Mouse (Mus musculus): ENCODE measurements at regions not wholly inside any gene's neighbourhood (a gene's known extent, or its start where the extent isn't known, plus 50 kb on each side); places are given as distances from the start of the nearest gene placed in this dataset.

DNA sequence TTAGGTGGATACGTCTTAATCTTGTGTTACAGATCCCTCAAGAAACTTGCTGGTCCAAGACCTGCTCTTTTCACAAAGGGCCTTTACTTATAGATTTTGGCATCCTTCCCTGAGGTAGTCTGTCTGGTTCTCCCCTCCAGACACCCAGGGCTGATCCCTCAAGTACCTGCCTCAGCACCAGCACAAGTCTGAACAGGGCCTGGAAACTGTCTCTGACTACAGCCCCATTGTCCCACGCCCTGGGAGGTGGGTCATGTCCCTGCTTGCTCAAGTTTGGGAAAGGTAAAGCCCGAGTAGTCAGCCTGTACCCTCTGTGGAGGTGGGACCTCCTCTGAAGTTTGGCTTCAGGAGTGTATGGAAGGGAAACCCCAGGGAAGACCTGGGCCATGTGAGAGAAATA lies 323.3 kb downstream of the Gm49356 start:
- DNase-seq = no peak

- no peak for DNase-seq
Observed at GRCm38 (mm10) chr15:59214096-59214495, 325.0 kb downstream of the Gm49356 start.

GRCm38 (mm10) chr15:59215239-59215638 lies 326.1 kb downstream of the Gm49356 start:
- DNase-seq = no peak

DNA sequence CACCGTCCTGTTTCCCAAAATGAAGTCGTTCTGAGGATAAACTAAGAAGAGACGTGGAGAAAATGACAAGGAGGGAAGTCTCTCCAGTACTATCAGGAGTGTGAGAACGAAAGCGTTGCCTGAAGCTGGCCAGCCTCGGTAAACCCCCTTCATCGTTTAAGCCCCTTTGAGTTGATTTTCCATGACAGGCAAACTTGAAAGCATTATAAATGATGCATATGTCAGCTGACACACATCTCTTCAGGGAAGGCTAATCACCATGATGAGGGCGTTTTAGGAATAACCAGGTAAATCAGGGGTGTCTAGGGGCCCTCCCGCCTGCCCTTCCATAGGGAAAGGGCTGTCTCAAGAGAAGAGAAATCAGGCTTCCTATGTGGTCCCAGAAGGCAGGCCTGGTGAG lies 328.4 kb downstream of the Gm49356 start:
- DNase-seq = no peak

DNA sequence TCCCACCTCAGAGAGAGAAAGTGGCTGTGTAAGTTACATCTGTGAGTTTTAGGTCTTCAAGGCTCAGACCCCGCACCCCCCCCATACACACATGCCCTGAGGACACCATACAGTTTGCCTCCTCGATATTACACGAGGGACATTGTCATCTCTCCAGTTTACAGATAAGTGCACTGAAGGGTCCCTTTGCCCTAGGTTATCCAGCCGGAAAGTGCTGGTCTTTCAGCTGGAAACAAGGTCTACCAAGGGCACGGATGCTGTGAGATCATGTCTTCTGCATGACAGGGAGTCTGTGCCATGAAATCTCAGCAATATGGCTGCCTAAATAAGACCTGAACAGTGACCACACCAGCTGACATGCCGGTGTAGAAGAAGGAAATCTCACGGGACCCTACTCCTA lies 329.8 kb downstream of the Gm49356 start:
- no peak for DNase-seq

GRCm38 (mm10) chr15:59225637-59226036 lies 336.5 kb downstream of the Gm49356 start:
- no peak for DNase-seq

DNA sequence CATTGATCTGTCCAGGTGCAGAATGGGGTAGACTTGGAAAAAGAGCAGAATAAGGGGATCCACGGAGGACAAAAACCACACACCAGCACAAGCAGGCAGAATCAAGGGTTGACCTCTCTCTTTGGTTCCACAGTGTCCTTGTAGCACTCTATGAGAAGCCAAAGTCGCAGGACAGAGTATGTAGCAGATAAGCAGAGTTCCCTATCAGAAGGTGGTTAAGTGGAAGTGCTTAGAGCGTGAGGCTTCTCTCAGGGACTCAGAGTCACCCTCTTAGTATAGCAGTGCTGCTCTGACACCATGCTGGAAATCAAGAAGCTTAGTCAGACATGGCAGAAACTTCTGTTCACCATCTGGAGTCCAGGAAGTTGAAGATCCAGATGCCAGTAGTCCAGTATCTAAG lies 338.2 kb downstream of the Gm49356 start:
- DNase-seq = no peak

- no peak for DNase-seq
Observed at GRCm38 (mm10) chr15:59230536-59230935, 341.4 kb downstream of the Gm49356 start.

GRCm38 (mm10) chr15:59231703-59232102 lies 342.6 kb downstream of the Gm49356 start:
- DNase-seq = no peak

DNA sequence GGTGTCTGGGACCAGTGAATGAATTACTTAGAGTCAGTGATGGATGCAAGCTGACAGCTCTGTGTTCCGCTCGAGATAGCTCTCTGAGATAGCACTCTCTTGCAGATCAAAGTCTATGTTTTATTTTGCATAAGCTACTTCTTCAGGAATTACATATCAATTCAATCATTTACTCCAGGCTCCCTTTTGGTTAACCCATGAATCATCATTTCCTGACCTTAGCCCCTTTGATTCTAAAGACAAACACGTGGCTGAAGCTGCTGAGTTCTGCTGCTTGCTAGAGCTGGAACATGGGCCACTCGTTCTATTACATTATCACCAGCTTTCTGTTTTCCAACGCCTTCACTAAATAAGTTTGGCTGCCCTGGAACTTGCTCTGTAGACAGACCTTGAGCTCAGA lies 343.2 kb downstream of the Gm49356 start:
- DNase-seq = no peak

GRCm38 (mm10) chr15:59237446-59238161 lies 348.5 kb downstream of the Gm49356 start:
- DNase-seq = no peak

DNA sequence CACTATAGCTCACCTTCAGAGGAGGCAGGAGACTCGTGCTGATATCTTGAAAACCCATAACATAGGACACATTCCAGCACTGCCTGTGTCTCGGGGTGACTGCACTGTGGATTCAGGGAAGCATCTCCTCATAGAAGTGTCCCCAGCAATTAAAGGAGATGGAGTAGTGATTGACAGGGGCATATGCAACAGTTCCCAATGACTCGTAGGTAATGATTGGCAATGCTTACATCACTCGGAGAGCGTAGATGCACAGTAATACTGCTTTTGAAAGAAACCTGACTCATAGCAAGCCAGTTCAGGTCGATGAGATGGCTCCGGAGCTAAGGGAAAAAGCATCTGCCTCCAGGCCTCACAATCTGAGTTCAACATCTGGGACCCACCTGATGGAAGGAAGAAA lies 352.7 kb downstream of the Gm49356 start:
- no peak for DNase-seq

- peak; percentile 51 to 67 for DNase-seq
Observed at GRCm38 (mm10) chr15:59245927-59246649, 357.0 kb downstream of the Gm49356 start.

DNA sequence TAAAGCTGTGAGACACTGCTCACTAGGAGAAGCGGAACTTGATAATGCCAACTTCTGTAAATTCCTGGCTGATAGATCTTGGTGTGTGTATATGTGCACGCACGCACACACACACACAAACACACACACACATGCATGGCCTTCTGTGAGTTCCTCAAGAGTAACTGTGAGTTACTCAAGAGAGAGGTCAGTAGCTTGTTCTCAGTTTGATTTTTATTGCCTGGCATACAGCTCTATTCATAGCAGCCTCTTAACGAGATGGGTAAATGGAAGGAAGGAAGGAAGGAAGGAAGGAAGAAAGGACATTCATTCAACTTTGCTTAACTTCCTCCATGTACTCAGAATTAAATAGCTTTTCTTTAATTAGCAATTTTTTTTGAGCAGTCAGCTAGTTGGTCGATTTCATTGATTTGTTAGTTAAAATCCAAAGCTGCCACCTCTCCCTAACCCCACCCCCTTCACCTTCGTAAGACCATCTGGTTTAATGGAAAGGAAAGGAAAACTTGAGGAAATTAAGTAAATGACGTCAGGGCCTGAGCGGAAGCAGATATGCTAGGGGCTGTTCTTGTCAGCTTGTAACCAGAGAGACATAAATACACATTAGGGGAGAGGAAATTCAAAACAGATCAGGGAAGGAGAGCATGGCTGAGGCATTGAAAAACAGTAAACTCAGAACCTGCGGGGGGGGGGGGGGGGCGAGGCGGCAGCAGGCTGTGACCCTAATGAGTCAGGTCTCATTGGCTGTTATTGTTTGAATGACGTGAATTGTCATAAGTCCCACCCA lies 359.6 kb downstream of the Gm49356 start:
- no peak for DNase-seq

- no peak for DNase-seq
Observed at GRCm38 (mm10) chr15:59261380-59261779, 372.3 kb downstream of the Gm49356 start.

DNA sequence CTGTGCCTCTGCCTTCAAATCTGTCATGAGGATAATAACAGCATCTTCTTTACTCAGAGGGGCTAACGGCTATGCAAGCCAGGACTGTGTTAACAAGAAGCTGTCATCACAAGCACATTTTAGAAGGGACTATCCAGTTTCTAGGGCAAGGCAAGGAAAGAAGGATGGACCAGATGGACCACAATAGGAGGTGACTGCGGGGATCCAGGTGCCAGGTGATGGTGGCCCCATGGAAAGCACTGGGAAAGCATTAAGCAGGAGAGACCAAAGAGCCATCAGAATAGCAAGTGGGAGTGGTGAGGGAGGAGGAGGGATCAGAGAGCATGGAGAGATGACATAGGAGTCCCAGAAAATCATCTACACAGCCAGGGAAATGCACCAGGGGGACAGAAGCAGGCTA lies 373.3 kb downstream of the Gm49356 start:
- no peak for DNase-seq

DNA sequence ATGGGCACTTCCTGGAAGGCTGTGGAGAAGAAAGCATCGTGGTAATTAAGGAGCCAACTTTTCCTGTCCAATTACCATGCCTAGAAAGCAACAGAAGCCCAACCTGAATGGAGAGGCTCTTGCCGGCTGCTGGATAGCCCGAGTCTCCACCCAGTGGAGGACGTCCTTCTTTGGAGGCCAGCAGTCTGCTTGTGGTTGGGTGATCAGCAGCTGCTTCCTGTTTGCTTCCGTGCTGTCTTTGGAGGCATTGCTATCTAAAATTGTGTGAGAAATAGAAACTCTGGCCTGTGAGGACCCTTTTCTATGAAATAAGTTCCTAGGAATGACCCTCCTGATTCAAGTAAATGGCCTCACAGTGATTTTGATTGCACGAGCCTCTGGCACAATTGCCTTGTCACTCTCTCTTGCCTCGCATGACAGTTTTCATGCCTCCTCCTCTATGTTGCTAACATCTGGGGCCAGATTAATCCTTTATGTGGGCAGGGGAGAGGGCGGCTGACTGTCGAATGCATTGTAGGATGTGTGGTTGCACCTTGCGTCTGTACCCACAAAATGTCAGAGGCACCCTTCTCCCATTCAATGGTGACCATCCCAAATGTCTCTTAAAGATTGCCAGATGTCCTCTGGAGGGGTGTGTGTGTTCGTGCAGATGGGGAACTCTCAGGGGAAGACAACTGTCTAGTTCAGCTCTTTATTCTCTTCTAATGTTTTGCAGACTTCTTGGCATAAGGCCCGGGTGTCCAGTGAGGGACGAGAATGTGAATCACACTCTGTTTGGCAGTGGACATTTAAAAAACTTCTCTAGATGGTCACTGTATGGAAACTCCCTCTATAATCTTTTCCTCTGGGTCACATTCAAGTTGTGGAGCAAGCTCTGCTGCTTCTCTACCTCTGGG lies 374.6 kb downstream of the Gm49356 start:
- DNase-seq = peak; percentile 66 to 71

Measured in thymus, postnatal 36 days (tissue).